Mouse (Mus musculus): ENCODE measurements around the gene Gm5741. TPM values are rescaled to one million over a fixed set of nuclear protein-coding genes. Genes with fewer than 3 reads are reported as not detected.

Gene Gm5741
- 1.7 and 3.3 TPM in 2 replicates for polyA plus RNA-seq (2015; fragmentation: Nextera tagmentation; extraction: Ambion mirVana)

DNA sequence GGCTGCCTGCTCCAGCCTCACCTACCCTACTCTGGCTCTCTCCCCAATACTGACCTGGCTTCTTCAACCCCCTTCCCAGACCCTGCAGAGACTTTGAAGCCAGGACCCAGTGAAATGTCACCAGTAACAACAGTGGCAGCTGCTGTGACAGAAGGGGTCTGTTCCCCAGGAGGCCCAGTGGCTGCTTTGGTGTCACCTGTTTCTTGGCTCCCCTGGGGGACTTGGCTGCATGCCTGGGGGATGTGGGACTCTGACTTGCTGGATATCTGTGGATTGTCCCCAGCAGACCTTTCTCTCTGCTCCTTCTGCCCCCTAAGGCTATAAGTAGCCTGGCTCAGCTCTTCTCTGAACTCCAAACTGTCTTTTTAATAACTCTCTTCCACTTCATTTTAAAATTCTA, at the start of gene Gm5741:
TSS of gene Gm5741 (minus strand) at position 1 of the 400 bp plus-strand sequence.
- ATAC-seq = no peak
- H3K4me2 ChIP-seq (ENCODE audit: low read length) = no peak within 1 kb of the TSS
- no peaks in the 10 kb centered on the region for H3K27me3 ChIP-seq (ENCODE audit: control insufficient read depth, insufficient read depth, low read depth, low read length)
- peaks cover 16% of the 10 kb centered on the region for H3K36me3 ChIP-seq (ENCODE audit: control insufficient read depth, insufficient read depth, low read length)
- H3K4me1 ChIP-seq (ENCODE audit: control insufficient read depth, insufficient read depth, low read length) = peaks cover 8% of the 10 kb centered on the region
- no peak within 1 kb of the TSS for H3K27ac ChIP-seq (ENCODE audit: low read length)
- H3K9ac ChIP-seq (ENCODE audit: low read depth, low read length) = no peak within 1 kb of the TSS
- no peak within 1 kb of the TSS for H3K4me3 ChIP-seq (ENCODE audit: low read depth, low read length)
- H3K9me3 ChIP-seq (replicated peaks; ENCODE audit: control insufficient read depth, low read length, poor library complexity, severe bottlenecking) = no peaks in the 10 kb centered on the region

DNA sequence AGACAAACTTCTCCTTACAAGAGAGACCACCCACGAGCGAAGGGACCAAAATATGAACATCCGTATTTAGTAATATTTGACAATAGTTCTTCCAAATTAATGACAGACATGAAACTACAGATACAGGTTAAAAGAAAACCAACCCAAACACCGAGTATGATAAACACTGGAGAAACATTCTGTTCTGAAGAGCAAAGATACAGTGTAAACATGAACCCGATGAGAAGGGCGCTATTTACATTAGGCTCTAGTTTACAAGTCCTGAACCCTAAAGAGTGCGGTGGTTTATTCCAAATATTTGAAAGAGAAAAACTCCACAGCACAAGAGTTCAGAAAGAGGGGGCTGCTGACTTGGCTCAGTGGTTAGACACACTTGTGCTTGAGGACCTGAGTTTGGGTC, 49.2 kb upstream of the Gm5741 start:
- 92% methylated on average over 7 of the region's 7 CpGs for WGBS
- no peaks in the 10 kb centered on the region for H3K27me3 ChIP-seq (ENCODE audit: control insufficient read depth, insufficient read depth, low read depth, low read length)
- H3K4me2 ChIP-seq (ENCODE audit: low read length) = no peak overlapping the region
- H3K9ac ChIP-seq (ENCODE audit: low read depth, low read length) = no peak overlapping the region
- H3K9me3 ChIP-seq (replicated peaks; ENCODE audit: control insufficient read depth, low read length, poor library complexity, severe bottlenecking) = peaks cover under 1% of the 10 kb centered on the region; the same call in 1 of the 2 replicates
- no peak overlapping the region for H3K27ac ChIP-seq (ENCODE audit: low read length)
- no peak overlapping the region for H3K4me3 ChIP-seq (ENCODE audit: low read depth, low read length)
- no peaks in the 10 kb centered on the region for H3K4me1 ChIP-seq (ENCODE audit: control insufficient read depth, insufficient read depth, low read length)
- peaks cover 4% of the 10 kb centered on the region; the same call in 1 of the 2 replicates for H3K36me3 ChIP-seq (ENCODE audit: control insufficient read depth, insufficient read depth, low read length)
- no peak for ATAC-seq

DNA sequence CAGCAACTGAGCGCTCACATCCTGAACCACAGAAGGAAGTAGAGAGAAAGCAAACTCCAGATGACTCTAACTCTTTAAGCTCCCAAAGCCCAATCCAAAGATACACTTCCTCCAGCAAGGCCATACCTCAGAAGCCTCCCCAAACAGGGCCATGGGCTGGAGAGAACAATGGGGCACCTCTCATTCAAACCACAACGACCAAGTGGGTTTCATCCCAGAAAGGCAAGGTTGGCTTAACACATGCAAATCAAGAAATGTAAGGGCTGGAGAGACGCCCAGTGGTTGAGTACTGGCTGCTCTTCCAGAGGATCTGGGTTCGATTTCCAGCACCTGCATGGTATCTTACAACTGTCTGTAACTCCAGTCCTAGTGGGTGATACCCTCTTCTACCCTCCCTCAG, 47.7 kb upstream of the Gm5741 start:
- 78% methylated on average over 4 of the region's 4 CpGs for WGBS

DNA sequence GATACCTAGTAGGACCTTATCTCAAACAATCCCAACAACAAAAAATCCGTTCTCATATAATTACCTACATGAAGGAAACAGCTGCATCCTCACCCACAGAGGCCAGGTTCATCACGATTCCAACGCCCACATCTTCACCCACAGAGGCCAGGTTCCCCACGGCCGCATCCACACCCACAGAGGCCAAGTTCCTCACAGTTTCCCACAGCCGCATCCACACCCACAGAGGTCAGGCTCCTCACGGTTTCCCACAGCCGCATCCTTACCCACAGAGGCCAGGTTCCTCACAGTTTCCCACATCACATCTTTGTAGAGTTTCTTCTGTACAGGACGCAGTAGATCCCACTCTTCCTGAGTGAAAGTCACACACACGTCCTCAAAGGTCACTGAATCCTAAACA, 45.5 kb upstream of the Gm5741 start:
- WGBS = 96% methylated on average over 10 of the region's 10 CpGs
- Histone ChIP-seq H3K4me2 (ENCODE audit: low read length) (no peak overlapping the region), H3K4me3 (ENCODE audit: low read depth, low read length) (no peak overlapping the region)

More for the DNA sequence above, 47.7 kb upstream of the Gm5741 start:
- H3K4me1 ChIP-seq (ENCODE audit: control insufficient read depth, insufficient read depth, low read length) = no peaks in the 10 kb centered on the region
- H3K9ac ChIP-seq (ENCODE audit: low read depth, low read length) = no peak overlapping the region
- no peak overlapping the region for H3K4me2 ChIP-seq (ENCODE audit: low read length)
- H3K4me3 ChIP-seq (ENCODE audit: low read depth, low read length) = no peak overlapping the region
- ATAC-seq = no peak
- peaks cover 3% of the 10 kb centered on the region; the same call in 1 of the 2 replicates for H3K9me3 ChIP-seq (replicated peaks; ENCODE audit: control insufficient read depth, low read length, poor library complexity, severe bottlenecking)
- no peaks in the 10 kb centered on the region for H3K27me3 ChIP-seq (ENCODE audit: control insufficient read depth, insufficient read depth, low read depth, low read length)
- peaks cover 12% of the 10 kb centered on the region for H3K36me3 ChIP-seq (ENCODE audit: control insufficient read depth, insufficient read depth, low read length)
- no peak overlapping the region for H3K27ac ChIP-seq (ENCODE audit: low read length)

DNA sequence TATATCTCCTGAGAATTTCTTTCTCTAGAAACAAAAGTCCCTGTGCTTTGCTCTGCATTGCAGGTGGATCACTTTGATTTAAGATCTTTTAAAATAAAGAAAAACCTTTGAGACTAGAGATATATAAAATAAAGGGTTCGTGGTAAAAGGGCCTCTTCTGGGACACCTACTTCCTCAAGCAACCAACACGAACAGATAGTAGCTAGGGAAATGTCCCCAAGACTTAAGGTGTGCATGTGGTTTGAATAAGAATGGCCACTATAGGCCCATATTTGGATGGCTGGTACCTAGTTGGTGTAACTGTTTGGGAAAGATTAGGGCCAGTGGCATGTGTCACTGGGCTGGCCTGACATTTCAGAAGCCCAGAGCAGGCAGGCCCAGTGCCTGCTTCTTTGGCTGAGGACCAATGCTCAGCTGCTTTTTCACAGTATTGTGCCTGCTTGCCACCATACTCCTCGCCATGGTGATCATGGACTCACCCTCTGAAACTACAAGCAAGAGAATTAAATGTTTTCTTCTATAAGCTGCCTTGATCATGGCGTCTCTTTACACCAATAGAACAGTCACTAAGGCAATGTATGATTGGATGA, 32.4 kb upstream of the Gm5741 start:
- Histone ChIP-seq H3K9ac (ENCODE audit: low read depth, low read length) (no peak overlapping the region), H3K4me3 (ENCODE audit: low read depth, low read length) (no peak overlapping the region), H3K4me1 (ENCODE audit: control insufficient read depth, insufficient read depth, low read length) (no peaks in the 10 kb centered on the region), H3K36me3 (ENCODE audit: control insufficient read depth, insufficient read depth, low read length) (peaks cover 16% of the 10 kb centered on the region), H3K9me3 (replicated peaks; ENCODE audit: control insufficient read depth, low read length, poor library complexity, severe bottlenecking) (no peaks in the 10 kb centered on the region), H3K27ac (ENCODE audit: low read length) (no peak overlapping the region), H3K4me2 (ENCODE audit: low read length) (no peak overlapping the region), H3K27me3 (ENCODE audit: control insufficient read depth, insufficient read depth, low read depth, low read length) (no peaks in the 10 kb centered on the region)
- no peak for ATAC-seq
- WGBS = 85% methylated on average over 4 of the region's 4 CpGs

More for the DNA sequence above, 45.5 kb upstream of the Gm5741 start:
- peaks cover 30% of the 10 kb centered on the region for H3K36me3 ChIP-seq (ENCODE audit: control insufficient read depth, insufficient read depth, low read length)
- H3K27ac ChIP-seq (ENCODE audit: low read length) = no peak overlapping the region
- no peaks in the 10 kb centered on the region for H3K27me3 ChIP-seq (ENCODE audit: control insufficient read depth, insufficient read depth, low read depth, low read length)
- H3K4me1 ChIP-seq (ENCODE audit: control insufficient read depth, insufficient read depth, low read length) = no peaks in the 10 kb centered on the region
- peaks cover 3% of the 10 kb centered on the region; the same call in 1 of the 2 replicates for H3K9me3 ChIP-seq (replicated peaks; ENCODE audit: control insufficient read depth, low read length, poor library complexity, severe bottlenecking)
- no peak for ATAC-seq
- no peak overlapping the region for H3K9ac ChIP-seq (ENCODE audit: low read depth, low read length)

DNA sequence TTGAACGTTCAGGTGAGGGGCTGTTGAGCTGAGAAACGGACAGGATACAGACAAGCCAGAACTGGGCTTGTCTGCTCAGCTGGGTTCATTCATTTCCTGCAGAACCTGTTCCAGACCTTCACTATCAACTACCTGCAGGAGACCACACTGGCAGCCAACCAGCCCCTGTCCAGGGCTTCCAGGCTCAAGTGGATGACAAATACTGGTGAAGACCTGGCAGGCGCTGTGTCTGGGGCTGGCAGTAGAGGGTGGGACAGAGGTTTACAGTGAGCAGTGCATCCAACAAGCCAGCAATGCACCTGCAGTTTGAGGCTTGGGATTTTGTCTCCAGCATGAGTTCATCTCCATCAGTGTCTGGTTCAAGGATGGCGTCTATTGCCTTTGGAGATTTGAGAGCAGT, 29.1 kb upstream of the Gm5741 start:
- ATAC-seq = no peak
- H3K27ac ChIP-seq (ENCODE audit: low read length) = no peak overlapping the region
- no peak overlapping the region for H3K4me2 ChIP-seq (ENCODE audit: low read length)
- no peaks in the 10 kb centered on the region for H3K27me3 ChIP-seq (ENCODE audit: control insufficient read depth, insufficient read depth, low read depth, low read length)
- no peaks in the 10 kb centered on the region for H3K9me3 ChIP-seq (replicated peaks; ENCODE audit: control insufficient read depth, low read length, poor library complexity, severe bottlenecking)
- no peak overlapping the region for H3K4me3 ChIP-seq (ENCODE audit: low read depth, low read length)
- no peaks in the 10 kb centered on the region for H3K4me1 ChIP-seq (ENCODE audit: control insufficient read depth, insufficient read depth, low read length)
- 95% methylated on average over 4 of the region's 4 CpGs for WGBS
- peaks cover 16% of the 10 kb centered on the region for H3K36me3 ChIP-seq (ENCODE audit: control insufficient read depth, insufficient read depth, low read length)
- no peak overlapping the region for H3K9ac ChIP-seq (ENCODE audit: low read depth, low read length)

DNA sequence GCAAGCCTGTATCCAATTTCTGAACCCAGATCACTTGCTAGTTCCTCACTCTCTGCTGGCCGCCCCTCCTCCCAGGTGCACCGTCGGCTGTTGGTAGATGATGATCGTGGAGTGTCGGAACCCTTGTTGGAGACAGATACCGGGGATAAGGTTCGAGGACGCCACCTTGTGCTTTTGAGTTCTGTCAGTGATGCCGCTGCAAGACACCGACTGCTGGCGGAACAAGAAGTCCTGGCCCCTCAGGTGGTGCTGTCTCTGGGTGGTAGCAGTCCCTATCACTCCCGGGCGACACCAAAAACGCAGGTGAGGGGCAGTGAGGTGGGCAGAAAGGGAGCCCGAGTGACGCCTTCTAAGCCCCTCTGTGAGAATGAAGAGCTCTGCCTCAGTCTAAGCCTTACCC, 28.4 kb upstream of the Gm5741 start:
- WGBS = 95% methylated on average over 16 of the region's 16 CpGs
- H3K36me3 ChIP-seq (ENCODE audit: control insufficient read depth, insufficient read depth, low read length) = peaks cover 16% of the 10 kb centered on the region
- H3K4me2 ChIP-seq (ENCODE audit: low read length) = no peak overlapping the region

DNA sequence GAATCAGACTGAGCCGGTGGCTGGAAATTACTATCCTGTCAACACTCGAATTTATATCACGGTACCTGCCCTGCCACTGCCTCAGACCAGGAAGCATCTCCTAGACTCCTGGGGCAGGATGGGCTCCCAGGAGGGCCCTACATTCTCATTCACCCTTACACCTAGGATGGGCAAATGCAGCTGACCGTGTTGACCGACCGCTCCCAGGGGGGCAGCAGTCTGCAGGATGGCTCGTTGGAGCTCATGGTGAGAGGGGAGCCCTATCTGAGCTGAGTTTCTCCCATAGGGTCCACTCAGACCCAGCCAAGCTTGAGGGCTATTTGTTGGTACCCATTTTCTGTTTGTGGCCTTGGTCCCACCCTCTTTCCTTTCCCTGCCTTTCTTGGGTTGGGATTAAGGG, 27.8 kb upstream of the Gm5741 start:
- no peak overlapping the region for H3K4me2 ChIP-seq (ENCODE audit: low read length)
- WGBS = 96% methylated on average over 7 of the region's 7 CpGs

More for the DNA sequence above, 28.4 kb upstream of the Gm5741 start:
- no peaks in the 10 kb centered on the region for H3K4me1 ChIP-seq (ENCODE audit: control insufficient read depth, insufficient read depth, low read length)
- no peak for ATAC-seq
- H3K4me3 ChIP-seq (ENCODE audit: low read depth, low read length) = no peak overlapping the region
- H3K27me3 ChIP-seq (ENCODE audit: control insufficient read depth, insufficient read depth, low read depth, low read length) = no peaks in the 10 kb centered on the region
- H3K9ac ChIP-seq (ENCODE audit: low read depth, low read length) = no peak overlapping the region
- no peaks in the 10 kb centered on the region for H3K9me3 ChIP-seq (replicated peaks; ENCODE audit: control insufficient read depth, low read length, poor library complexity, severe bottlenecking)
- no peak overlapping the region for H3K27ac ChIP-seq (ENCODE audit: low read length)

DNA sequence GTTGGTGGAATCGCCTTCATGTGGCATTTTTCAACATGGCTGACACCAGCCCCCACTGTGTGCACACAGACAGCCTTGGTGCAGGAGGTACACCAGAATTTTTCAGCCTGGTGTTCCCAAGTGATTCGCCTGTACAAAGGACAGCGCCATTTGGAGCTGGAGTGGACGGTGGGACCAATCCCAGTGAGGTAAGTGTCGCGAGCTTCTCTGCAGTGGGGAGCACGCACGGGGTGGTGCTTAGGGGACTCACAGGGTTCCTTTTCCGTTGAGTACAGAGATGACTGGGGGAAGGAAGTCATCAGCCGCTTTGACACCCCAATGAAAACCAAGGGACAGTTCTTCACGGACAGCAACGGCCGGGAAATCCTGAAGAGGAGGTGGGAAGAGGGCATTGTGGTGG, 27.3 kb upstream of the Gm5741 start:
- Histone ChIP-seq H3K9ac (ENCODE audit: low read depth, low read length) (no peak overlapping the region), H3K4me2 (ENCODE audit: low read length) (no peak overlapping the region), H3K27me3 (ENCODE audit: control insufficient read depth, insufficient read depth, low read depth, low read length) (no peaks in the 10 kb centered on the region), H3K36me3 (ENCODE audit: control insufficient read depth, insufficient read depth, low read length) (peaks cover 16% of the 10 kb centered on the region), H3K4me1 (ENCODE audit: control insufficient read depth, insufficient read depth, low read length) (no peaks in the 10 kb centered on the region), H3K4me3 (ENCODE audit: low read depth, low read length) (no peak overlapping the region), H3K9me3 (replicated peaks; ENCODE audit: control insufficient read depth, low read length, poor library complexity, severe bottlenecking) (no peaks in the 10 kb centered on the region), H3K27ac (ENCODE audit: low read length) (no peak overlapping the region)
- WGBS = 94% methylated on average over 13 of the region's 13 CpGs
- ATAC-seq = no peak

More for the DNA sequence above, 27.8 kb upstream of the Gm5741 start:
- no peaks in the 10 kb centered on the region for H3K4me1 ChIP-seq (ENCODE audit: control insufficient read depth, insufficient read depth, low read length)
- no peak overlapping the region for H3K4me3 ChIP-seq (ENCODE audit: low read depth, low read length)
- no peak overlapping the region for H3K27ac ChIP-seq (ENCODE audit: low read length)
- ATAC-seq = no peak
- peaks cover 16% of the 10 kb centered on the region for H3K36me3 ChIP-seq (ENCODE audit: control insufficient read depth, insufficient read depth, low read length)
- H3K9me3 ChIP-seq (replicated peaks; ENCODE audit: control insufficient read depth, low read length, poor library complexity, severe bottlenecking) = no peaks in the 10 kb centered on the region
- no peaks in the 10 kb centered on the region for H3K27me3 ChIP-seq (ENCODE audit: control insufficient read depth, insufficient read depth, low read depth, low read length)
- H3K9ac ChIP-seq (ENCODE audit: low read depth, low read length) = no peak overlapping the region

Data from midbrain, embryonic 16.5 days (tissue).